23 mouse cellular contexts compared by ENCODE assay signal in the genomic region with DNA sequence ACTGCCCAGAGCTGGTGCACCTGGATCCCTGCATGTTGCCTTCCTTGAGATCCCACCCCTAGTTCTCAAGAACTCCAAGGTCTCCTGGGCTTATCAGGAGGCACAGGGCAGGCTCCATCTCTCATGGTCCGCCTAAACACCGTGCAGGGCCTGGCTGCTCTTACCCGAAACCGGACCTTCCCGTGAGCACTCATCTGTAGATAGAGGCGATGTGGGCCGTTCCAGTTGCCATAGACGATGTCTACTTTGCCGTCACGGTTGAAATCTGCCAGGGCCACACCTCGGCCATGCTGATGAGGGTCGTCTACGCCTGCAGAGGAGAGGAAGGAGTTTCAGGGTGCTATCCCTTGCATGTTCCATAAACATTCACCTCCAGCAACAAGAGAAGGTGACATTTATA. TPM values are rescaled to one million over a fixed set of nuclear protein-coding genes. Genes with fewer than 3 reads are reported as not detected.
DNase-seq lines count a peak whose midpoint lies in the region; ATAC-seq and TF ChIP-seq lines count a peak whose summit lies in the region.
"Had no signal": no experiment of that assay in that cellular context is flagged by ENCODE, and none has a peak within 500 bp of the region (broad histone marks: within the 10 kb centered on the region; RNA-seq: fewer than 3 reads in every experiment).

No protein-coding gene starts in this region.

- H3K4me3 ChIP-seq in kidney, embryonic 15.5 days (replicated peaks) = no peak overlapping the region
- H3K4me3 ChIP-seq in kidney, postnatal 0 days (replicated peaks; ENCODE audit: low read depth, low read length) = no peak overlapping the region
- H3K4me3 ChIP-seq: embryonic facial prominence, embryonic 10.5 days; embryonic facial prominence, embryonic 12.5 days; forebrain, embryonic 13.5 days; forebrain, embryonic 15.5 days had no signal

- no peak for TF ChIP-seq CTCF in kidney, postnatal 0 days (IDR thresholded peaks at IDR 0.05; ENCODE audit: low read depth)

- H3K4me1 ChIP-seq in kidney, embryonic 15.5 days = peaks cover 18% of the 10 kb centered on the region
- H3K4me1 ChIP-seq in kidney, postnatal 0 days (replicated peaks; ENCODE audit: insufficient read depth, low read length) = peaks cover 8% of the 10 kb centered on the region; the same call in 1 of the 2 replicates

- no peak overlapping the region for H3K4me2 ChIP-seq in kidney, embryonic 15.5 days
- no peak overlapping the region for H3K4me2 ChIP-seq in kidney, postnatal 0 days (ENCODE audit: low read length)
- H3K4me2 ChIP-seq: embryonic facial prominence, embryonic 12.5 days; forebrain, embryonic 13.5 days; forebrain, embryonic 15.5 days had no signal

- no peak for DNase-seq in kidney, adult 8-10 months
- DNase-seq in kidney, postnatal 0 days (ENCODE audit: low spot score) = peak; percentile 40
- no peak for DNase-seq in kidney, postnatal 36 days
- DNase-seq in heart, postnatal 10 days = no peak
- DNase-seq: adrenal gland, adult 8-10 months; adrenal gland, postnatal 14 days; adrenal gland, postnatal 36 days; B cell, adult 2 months; cerebellum, adult 11-12 months; cerebellum, adult 2 months; cerebellum, adult 9-10 months; cerebellum, postnatal 10 days; cerebellum, postnatal 25 days; forebrain, postnatal 0 days had no signal

- no peak overlapping the region for H3K27ac ChIP-seq in kidney, embryonic 15.5 days
- H3K27ac ChIP-seq in kidney, postnatal 0 days = no peak overlapping the region
- H3K27ac ChIP-seq: embryonic facial prominence, embryonic 10.5 days; embryonic facial prominence, embryonic 12.5 days; forebrain, embryonic 13.5 days; forebrain, embryonic 15.5 days had no signal

- no peak overlapping the region for H3K9ac ChIP-seq in kidney, embryonic 15.5 days
- no peak overlapping the region for H3K9ac ChIP-seq in kidney, postnatal 0 days (ENCODE audit: low read depth, low read length)
- H3K9ac ChIP-seq: embryonic facial prominence, embryonic 12.5 days; forebrain, embryonic 13.5 days; forebrain, embryonic 15.5 days; forebrain, postnatal 0 days had no signal

- intact Hi-C loops in heart, postnatal 10 days (cut with DNase I) = no loop called here

- WGBS in kidney, embryonic 15.5 days = 56% methylated on average over 13 of the region's 13 CpGs
- WGBS in kidney, postnatal 0 days = 50% methylated on average over 13 of the region's 13 CpGs

- H3K9me3 ChIP-seq in kidney, embryonic 15.5 days (replicated peaks) = no peaks in the 10 kb centered on the region
- no peaks in the 10 kb centered on the region for H3K9me3 ChIP-seq in kidney, postnatal 0 days (replicated peaks; ENCODE audit: low read length)
- H3K9me3 ChIP-seq: embryonic facial prominence, embryonic 10.5 days; embryonic facial prominence, embryonic 12.5 days; forebrain, embryonic 13.5 days; forebrain, embryonic 15.5 days; G1E had no signal

- peaks cover 15% of the 10 kb centered on the region; the same call in 1 of the 2 replicates for H3K27me3 ChIP-seq in kidney, embryonic 15.5 days
- no peaks in the 10 kb centered on the region for H3K27me3 ChIP-seq in kidney, postnatal 0 days (ENCODE audit: insufficient read depth, low read length)
- H3K27me3 ChIP-seq: embryonic facial prominence, embryonic 12.5 days had no signal

- peak; percentile 57 for ATAC-seq in kidney, embryonic 15.5 days (replicated peaks; ENCODE audit: low FRiP score)
- ATAC-seq in kidney, postnatal 0 days (replicated peaks; ENCODE audit: low FRiP score, low read depth) = 0 out of 2 replicates have a peak, but pooled peaks have one; percentile 34
- ATAC-seq: activated CD4-positive, CD25-positive, alpha-beta regulatory T cell, adult 4 months; CD4-positive, CD25-positive, alpha-beta regulatory T cell, adult 4 months; forebrain, embryonic 13.5 days; forebrain, embryonic 15.5 days; forebrain, postnatal 0 days; Patski had no signal

- H3K36me3 ChIP-seq in kidney, embryonic 15.5 days = no peaks in the 10 kb centered on the region
- H3K36me3 ChIP-seq in kidney, postnatal 0 days (ENCODE audit: insufficient read depth, low read length) = no peaks in the 10 kb centered on the region
- H3K36me3 ChIP-seq: embryonic facial prominence, embryonic 10.5 days; embryonic facial prominence, embryonic 12.5 days; forebrain, embryonic 15.5 days; G1E had no signal

RNA-seq across cellular contexts. Expression of a gene that starts 57.1 kb away (rescaled TPM):
- 0.13 and 0.34 TPM in 2 replicates for polyA plus RNA-seq in kidney, embryonic 15.5 days (2015; fragmentation: Nextera tagmentation; extraction: Ambion mirVana)
- polyA plus RNA-seq in kidney, postnatal 0 days (2015; fragmentation: Nextera tagmentation; extraction: Ambion mirVana) = not detected in 2 replicates
- total RNA-seq in heart, postnatal 10 days (2021) = under 1 TPM; 0.29 to 0.30 TPM
- polyA plus RNA-seq: activated CD4-positive, CD25-positive, alpha-beta regulatory T cell, adult 4 months; G1E had no signal
